Mouse (Mus musculus) neutrophil, adult 5-6 weeks (primary cell): Measurements from ENCODE around the gene Trim69. TPM values are rescaled to one million over a fixed set of nuclear protein-coding genes. Genes with fewer than 3 reads are reported as not detected.

Experiments used
- ATAC-seq: fragments of 151-379, 151-347 bp; 2 replicates; pipeline ENCODE4 v1.8.0; 2017; ENCODE audit warnings: mild to moderate bottlenecking, moderate TSS enrichment; ENCODE audit not compliant: insufficient number of reproducible peaks, poor library complexity, low FRiP score, severe bottlenecking; ENCODE audit errors: extremely low read depth
- total RNA-seq: library from RNA; stranded (forward); fragments of 200-1000 nt; gene quantifications from 2 replicates; pipeline ENCODE4 v1.2.3, GENCODE M21; 2017

The Trim69 gene
- total RNA-seq, 1 experiment from 2014 or later = not detected

DNA sequence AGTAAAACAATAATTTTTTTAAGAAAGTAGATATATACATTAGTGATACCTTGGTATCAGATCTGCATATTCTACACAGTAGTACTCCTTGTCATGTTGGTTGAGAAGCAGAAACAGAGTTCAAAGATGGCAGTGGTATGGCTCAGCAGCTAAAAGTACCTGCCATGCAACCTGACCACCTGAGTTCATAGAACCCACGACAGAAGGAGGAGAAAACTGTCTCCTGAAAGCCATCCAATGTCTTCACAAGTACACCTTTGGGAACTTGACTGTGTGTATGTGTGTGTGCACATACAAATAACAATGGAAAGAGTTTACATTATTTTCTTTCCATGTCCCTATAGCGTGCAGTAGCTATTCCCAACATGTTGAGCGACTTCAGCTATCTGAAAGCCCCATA lies 10.8 kb upstream of the Trim69 start:
- ATAC-seq = no peak

- no peak for ATAC-seq
These were observed 9.3 kb upstream of the Trim69 start for GRCm38 (mm10) chr2:122151221-122151620.

GRCm38 (mm10) chr2:122152850-122153249 lies 7.7 kb upstream of the Trim69 start:
- no peak for ATAC-seq

- ATAC-seq = no peak
These were observed 6.7 kb upstream of the Trim69 start for GRCm38 (mm10) chr2:122153681-122154365.

DNA sequence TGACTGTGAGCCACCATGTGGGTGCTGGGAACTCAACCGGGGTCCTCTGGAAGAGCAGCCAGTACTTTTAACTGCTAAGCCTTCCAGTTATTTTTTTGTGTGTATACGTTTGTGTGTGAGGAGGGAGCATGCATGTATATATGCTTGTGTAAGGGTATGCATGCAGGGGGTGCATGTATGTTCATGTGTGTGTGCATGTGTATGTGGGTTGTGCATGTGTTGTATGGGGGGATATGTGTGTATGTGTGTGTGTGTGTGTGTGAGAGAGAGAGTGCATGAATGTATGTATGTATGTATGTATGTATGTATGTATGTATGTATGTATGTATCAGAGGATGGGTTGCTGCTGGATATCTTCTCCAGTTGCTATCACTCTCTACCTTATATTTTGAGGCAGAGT lies 6.0 kb upstream of the Trim69 start:
- no peak for ATAC-seq

GRCm38 (mm10) chr2:122155292-122155691 lies 5.2 kb upstream of the Trim69 start:
- ATAC-seq = no peak

- ATAC-seq = peak; percentile 40
These were observed 4.3 kb upstream of the Trim69 start for GRCm38 (mm10) chr2:122156051-122156700.

DNA sequence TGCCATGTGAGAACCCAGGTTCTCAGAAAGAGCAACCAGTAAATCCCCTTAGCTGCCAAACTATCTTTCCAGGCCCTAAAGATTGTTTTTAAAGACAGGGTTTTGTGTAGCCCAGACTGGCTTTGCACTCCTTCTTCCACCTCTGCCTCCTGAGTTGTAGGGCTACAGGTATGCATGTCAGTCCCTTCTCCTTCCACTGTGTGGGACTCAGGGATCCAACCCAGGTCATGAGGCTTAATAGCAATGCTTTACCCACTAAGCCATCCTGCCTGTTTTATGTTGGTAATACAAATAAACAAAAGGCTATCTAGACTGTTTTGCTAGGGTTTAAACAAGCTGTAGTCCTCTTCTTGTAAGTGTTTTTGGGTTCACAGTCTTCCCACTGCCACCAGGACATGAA lies 2.9 kb upstream of the Trim69 start:
- ATAC-seq = no peak

DNA sequence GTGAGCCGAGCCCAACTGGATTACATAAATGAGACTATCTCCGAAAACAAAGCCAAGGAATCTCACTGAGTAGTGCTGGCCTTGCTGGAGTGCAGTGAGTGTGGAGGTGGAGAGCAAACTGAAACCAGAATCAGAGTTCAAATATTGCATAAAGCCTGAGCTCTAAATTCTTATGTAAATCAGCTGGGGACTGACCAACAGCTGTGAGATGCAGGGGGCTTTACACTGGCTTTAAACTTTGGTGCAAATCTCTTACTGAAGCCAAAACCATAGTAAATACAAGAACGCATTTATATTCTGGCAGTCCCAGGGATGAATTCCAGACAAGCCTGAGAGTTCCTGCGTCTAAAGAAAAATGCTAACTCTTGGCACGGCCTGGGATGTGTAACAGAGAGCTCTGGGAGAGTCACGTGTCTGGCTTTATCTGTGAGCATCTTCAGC lies 2.1 kb upstream of the Trim69 start:
- no peak for ATAC-seq

DNA sequence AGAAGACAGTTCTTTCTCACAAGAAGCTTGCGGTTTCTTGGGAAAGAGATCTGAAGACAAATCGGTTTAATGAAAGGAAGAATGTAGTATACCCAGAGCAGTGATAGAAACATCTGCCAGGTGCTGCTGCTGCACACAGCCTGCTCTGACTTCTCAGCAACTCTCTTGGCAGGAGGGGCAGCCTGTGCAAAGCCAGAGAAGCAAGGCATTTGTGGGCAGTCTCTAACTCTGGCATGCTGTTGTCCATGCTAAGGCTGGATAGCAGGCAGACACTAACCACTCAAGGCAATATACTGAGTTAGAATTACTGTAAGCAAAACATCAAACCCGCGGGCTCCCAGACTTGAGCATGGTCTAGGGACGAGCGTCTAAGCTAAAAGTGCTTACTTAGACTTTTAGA lies 833 bp upstream of the Trim69 start:
- ATAC-seq = no peak

GRCm38 (mm10) chr2:122161542-122161941 lies 1.0 kb downstream of the Trim69 start:
- no peak for ATAC-seq

- ATAC-seq = no peak
These were observed 2.0 kb downstream of the Trim69 start for GRCm38 (mm10) chr2:122162529-122162928.

- no peak for ATAC-seq
These were observed 3.1 kb downstream of the Trim69 start for GRCm38 (mm10) chr2:122163430-122164195.

GRCm38 (mm10) chr2:122164293-122164692 lies 3.8 kb downstream of the Trim69 start:
- peak; percentile 52 for ATAC-seq

DNA sequence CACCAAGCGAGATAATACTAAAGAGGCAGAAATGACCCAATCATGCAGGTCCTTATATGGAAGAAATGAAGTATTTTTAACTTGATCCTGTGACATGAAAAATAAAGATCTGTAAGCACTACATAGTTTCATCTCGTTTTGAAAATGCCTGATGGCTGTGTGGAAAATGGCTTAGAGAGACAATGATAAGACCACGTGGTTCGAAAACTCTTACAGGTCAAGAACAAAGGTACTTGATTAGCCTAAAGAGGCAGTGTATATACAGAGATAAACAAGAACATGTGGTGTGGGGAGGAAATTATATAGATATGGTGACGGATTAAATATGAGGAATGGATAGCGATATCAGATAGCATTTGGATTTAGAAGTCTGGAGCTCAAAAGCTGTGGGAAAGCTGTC lies 10.8 kb downstream of the Trim69 start:
- ATAC-seq = no peak

DNA sequence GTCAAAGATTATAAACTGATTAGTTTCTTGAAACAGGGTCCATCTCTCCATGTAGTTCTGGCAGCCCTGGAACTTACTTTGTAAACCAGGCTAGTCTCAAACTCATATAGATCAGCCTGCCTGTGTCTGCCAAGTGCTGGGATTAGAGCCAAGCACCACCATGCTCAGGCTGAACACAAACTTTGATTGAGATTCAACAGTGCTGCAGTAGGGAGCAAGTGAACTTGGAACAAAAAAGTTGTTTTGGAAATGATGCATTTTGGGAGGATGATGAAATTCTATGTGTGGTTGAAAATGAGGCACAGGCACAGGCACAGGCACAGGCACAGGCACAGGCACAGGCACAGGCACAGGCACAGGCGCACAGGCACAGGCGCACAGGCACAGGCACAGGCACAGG lies 11.7 kb downstream of the Trim69 start:
- no peak for ATAC-seq

DNA sequence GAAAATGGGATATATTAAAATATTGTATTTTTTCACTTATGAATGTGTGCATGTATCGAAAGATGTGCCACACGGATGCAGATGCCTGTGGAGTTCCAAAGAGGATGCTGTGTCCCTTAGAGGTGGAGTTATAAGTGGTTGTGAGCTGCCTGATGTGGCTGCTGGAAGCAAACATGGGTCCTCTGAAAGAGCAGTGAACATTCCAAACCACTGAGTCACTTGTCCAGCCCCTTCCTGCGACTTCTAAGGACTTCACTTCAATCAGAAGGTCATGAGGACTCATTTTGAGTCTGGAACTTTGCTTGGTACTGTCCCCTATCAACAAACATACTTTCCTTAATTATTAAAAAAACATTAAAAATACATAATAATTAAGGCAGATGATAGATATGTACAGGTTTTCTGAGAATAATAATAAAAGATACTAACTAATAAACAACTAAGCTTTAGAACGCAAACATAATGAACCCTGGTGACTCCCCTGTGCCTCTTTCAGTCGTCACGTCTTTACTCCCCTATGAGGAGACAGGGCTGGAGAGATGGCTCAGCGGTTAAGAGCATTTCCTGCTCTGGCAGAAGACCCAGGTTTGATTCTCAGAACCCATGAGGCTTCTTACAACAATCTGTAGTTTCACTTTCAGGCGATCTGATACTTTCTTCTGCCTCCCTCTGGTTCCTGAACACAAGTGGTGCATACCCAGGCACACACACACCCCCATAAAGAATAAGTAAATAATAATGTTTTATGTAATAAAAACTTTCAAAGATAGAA lies 19.7 kb downstream of the Trim69 start:
- ATAC-seq = 0 out of 2 replicates have a peak, but pooled peaks have one; percentile 33

GRCm38 (mm10) chr2:122185086-122185485 lies 24.6 kb downstream of the Trim69 start:
- no peak for ATAC-seq

- ATAC-seq = no peak
These were observed 25.6 kb downstream of the Trim69 start, which contains the start of the genes Patl2 and Terb2 for GRCm38 (mm10) chr2:122186106-122186505. Gene Patl2 (minus strand): TSS chr2:122186189. Gene Terb2 (plus strand): TSS chr2:122186272.
